Mouse (Mus musculus) hindbrain, postnatal 0 days (tissue): Measurements from ENCODE around the gene Actbl2. TPM values are rescaled to one million over a fixed set of nuclear protein-coding genes. Genes with fewer than 3 reads are reported as not detected.
A peak's percentile ranks its signal among the peaks of the same experiment; 100 is the strongest.

Experiments used
- ATAC-seq: fragments of 200-750 bp; cut with Nextera tagmentation; 2 replicates; pipeline ENCODE4 v1.8.0; 2017; ENCODE audit warnings: mild to moderate bottlenecking, moderate TSS enrichment, moderate library complexity
- DNase-seq: peaks from one replicate; pipeline ENCODE4 v3.0.0-alpha.2; 2015; ENCODE audit warnings: low spot score
- H3K27ac ChIP-seq: fragments of 300-500 bp; sonication (generic); 2 replicates; pipeline ENCODE4 v1.5.1; 2014; ENCODE audit warnings: mild to moderate bottlenecking
- H3K27me3 ChIP-seq: fragments of 300-500 bp; sonication (generic); 2 replicates; pipeline ENCODE4 v1.6.1; 2014; ENCODE audit warnings: low read length, mixed read lengths; ENCODE audit not compliant: insufficient read depth
- H3K36me3 ChIP-seq: fragments of 300-500 bp; sonication (generic); 2 replicates; pipeline ENCODE4 v1.6.1; 2014; ENCODE audit warnings: low read length, mixed read lengths; ENCODE audit not compliant: insufficient read depth
- H3K4me1 ChIP-seq: fragments of 300-500 bp; sonication (generic); 2 replicates; pipeline ENCODE4 v1.6.1; 2014; ENCODE audit warnings: antibody characterized with exemption, low read length, mixed read lengths; ENCODE audit not compliant: insufficient read depth
- H3K4me2 ChIP-seq: fragments of 300-500 bp; sonication (generic); 2 replicates; pipeline ENCODE4 v1.6.1; 2014; ENCODE audit warnings: low read depth, mild to moderate bottlenecking, low read length, moderate library complexity, mixed read lengths
- H3K4me3 ChIP-seq: fragments of 300-500 bp; sonication (generic); 2 replicates; pipeline ENCODE4 v1.5.1; 2014; ENCODE audit warnings: low read length
- H3K9ac ChIP-seq: fragments of 300-500 bp; sonication (generic); replicated peaks from 2 replicates; pipeline ENCODE4 v1.6.1; 2014; ENCODE audit warnings: mild to moderate bottlenecking, low read length, moderate library complexity, mixed read lengths
- H3K9me3 ChIP-seq: fragments of 300-500 bp; sonication (generic); 2 replicates; pipeline ENCODE4 v1.6.1; 2016; ENCODE audit warnings: low read length, mixed read lengths
- CTCF ChIP-seq: IDR thresholded peaks from 2 replicates; pipeline ENCODE4 v1.5.1; 2016; ENCODE audit warnings: antibody characterized with exemption, control low read depth, low read depth
- WGBS: fragments of 180-500 bp; shearing (Covaris S2); extraction: QIAGEN DNeasy Blood & Tissue Kit; methylation state at CpG from one replicate; pipeline ENCODE4 v1.1.7; 2014; 5-methylcytosine and 5-hydroxymethylcytosine counted together
- polyA plus RNA-seq: library from polyadenylated mRNA; unstranded; fragments of >200 nt; fragmentation: Nextera tagmentation; extraction: Ambion mirVana; gene quantifications from 2 replicates; pipeline ENCODE4 v1.2.1, GENCODE M21; 2015
- total RNA-seq: library from RNA; depleted of rRNA; stranded (reverse); fragments of >200 nt; gene quantifications from 2 replicates; pipeline ENCODE4 v1.2.3, GENCODE M21; 2014

Actbl2 gene
- total and polyA plus RNA-seq, 2 experiments from 2014 or later: 0.05 TPM; not detected in 1

GRCm38 (mm10) chr13:111235719-111236166 is 19.1 kb upstream of the Actbl2 start:
- 31% methylated on average over 6 of the region's 6 CpGs for WGBS
- DNase-seq (peak; percentile 83), ATAC-seq (peak; percentile 92)
- Histone ChIP-seq H3K36me3 (no peaks in the 10 kb centered on the region), H3K27me3 (no peaks in the 10 kb centered on the region), H3K4me3 (no peak overlapping the region), H3K9me3 (peaks cover 5% of the 10 kb centered on the region; the same call in 1 of the 2 replicates), H3K27ac (peak overlapping the region; percentile 78), H3K4me2 (no peak overlapping the region), H3K9ac (no peak overlapping the region), H3K4me1 (no peaks in the 10 kb centered on the region)
- no peak for TF ChIP-seq CTCF

DNA sequence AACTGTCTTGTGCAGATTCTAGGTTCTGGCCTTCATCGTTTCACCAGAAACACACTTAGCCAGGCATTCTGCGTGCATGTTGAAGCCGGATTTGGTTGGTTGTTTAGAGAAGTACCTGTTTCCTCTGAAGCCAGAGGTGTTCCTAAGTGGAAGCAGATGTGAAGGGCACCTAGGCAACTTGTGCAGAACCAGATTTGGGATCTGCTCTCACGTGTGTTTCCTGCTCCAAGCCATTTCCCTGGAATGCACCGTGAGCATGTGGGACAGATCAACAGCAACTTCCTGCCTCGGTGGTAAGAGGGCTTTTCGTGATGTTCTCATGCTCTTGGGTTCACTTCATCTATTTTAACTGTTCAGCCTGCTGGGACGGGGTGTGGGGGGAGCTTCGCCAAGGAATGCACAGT is 18.4 kb upstream of the Actbl2 start:
- Histone ChIP-seq H3K4me3 (no peak overlapping the region), H3K9me3 (peaks cover 5% of the 10 kb centered on the region; the same call in 1 of the 2 replicates), H3K36me3 (no peaks in the 10 kb centered on the region), H3K4me1 (no peaks in the 10 kb centered on the region), H3K27ac (peak overlapping the region; percentile 78; the same call in 1 of the 2 replicates), H3K27me3 (no peaks in the 10 kb centered on the region), H3K9ac (no peak overlapping the region), H3K4me2 (no peak overlapping the region)
- 83% methylated on average over 9 of the region's 9 CpGs for WGBS
- no peak for TF ChIP-seq CTCF
- DNase-seq: no peak
- ATAC-seq: no peak

DNA sequence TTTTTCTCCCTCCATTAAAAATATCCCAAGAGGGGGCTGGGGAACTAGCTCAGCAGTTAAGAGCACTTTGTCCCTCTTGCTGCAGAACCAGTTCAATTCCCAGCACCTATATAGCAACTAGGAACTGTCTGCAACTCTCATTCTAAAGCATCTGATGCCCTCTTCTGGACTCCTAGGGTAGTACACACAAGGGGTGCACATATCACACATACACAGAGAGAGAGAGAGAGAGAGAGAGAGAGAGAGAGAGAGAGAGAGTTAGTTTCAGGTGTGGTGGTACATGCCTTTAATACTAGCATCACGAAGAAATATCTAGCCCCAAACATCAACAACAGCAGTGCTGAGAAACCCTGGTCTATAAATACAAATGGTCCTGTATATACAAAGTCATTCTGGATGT is 17.5 kb upstream of the Actbl2 start:
- no peaks in the 10 kb centered on the region for H3K36me3 ChIP-seq
- H3K27me3 ChIP-seq: no peaks in the 10 kb centered on the region
- no peak for ATAC-seq
- 85% methylated on average over 1 of the region's 1 CpGs for WGBS
- H3K4me2 ChIP-seq: no peak overlapping the region
- H3K9ac ChIP-seq: no peak overlapping the region
- H3K9me3 ChIP-seq: peaks cover 5% of the 10 kb centered on the region; the same call in 1 of the 2 replicates
- H3K4me3 ChIP-seq: no peak overlapping the region
- no peaks in the 10 kb centered on the region for H3K4me1 ChIP-seq
- DNase-seq: no peak
- H3K27ac ChIP-seq: no peak overlapping the region
- no peak for TF ChIP-seq CTCF

DNA sequence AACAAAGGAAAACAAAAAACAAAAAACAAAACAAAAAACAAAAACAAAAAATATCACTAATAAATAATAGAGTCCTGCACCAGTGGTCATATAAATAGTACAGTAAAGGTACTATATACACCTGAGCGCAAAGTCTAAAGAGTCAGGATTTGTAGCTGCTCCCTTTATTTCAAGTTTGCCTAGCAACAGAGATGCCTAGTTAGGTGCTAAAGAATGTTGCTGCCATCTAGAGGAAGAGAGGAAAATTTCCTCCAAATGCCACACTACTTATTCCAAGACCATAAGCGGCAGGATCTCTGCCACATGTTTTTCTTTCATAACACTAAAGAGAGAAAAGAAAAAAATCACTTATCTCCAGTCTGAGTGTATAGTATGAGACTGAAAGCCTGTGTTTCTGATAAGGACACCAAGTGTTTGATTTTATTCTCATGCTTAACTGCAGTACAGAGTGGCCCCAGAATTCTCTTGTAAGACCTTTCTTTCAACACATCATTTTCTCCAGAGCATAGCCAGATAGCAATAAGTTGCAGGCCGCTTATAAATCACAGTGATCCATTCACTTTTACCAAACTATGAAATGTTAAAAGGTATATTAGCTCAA is 16.8 kb upstream of the Actbl2 start:
- TF ChIP-seq CTCF: peak; percentile 92
- H3K9ac ChIP-seq: no peak overlapping the region
- no peak overlapping the region for H3K4me3 ChIP-seq
- H3K9me3 ChIP-seq: peaks cover 5% of the 10 kb centered on the region; the same call in 1 of the 2 replicates
- no peaks in the 10 kb centered on the region for H3K36me3 ChIP-seq
- H3K27me3 ChIP-seq: no peaks in the 10 kb centered on the region
- peak; percentile 92 for DNase-seq
- no peak overlapping the region for H3K27ac ChIP-seq
- H3K4me1 ChIP-seq: no peaks in the 10 kb centered on the region
- 39% methylated on average over 3 of the region's 3 CpGs for WGBS
- no peak overlapping the region for H3K4me2 ChIP-seq
- ATAC-seq: peak; percentile 39

DNA sequence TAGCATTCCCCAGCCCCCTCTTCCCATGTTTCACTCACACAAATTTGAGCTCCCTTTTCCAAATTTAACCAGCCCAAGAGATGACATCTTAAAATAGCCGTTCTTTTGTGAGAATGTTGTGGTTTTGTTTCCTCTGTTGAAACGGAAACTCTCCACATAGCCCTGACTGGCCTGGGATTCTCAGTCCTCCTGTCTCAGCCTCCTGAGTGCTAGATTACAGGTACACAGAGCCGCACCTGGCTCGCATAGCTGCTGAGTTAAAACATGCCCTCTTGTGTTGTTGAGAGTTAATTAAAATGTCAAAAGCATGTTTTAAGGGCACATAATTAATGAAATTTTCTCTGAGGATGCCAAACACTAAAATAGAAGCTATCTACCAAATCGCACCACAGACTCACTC is 3.7 kb upstream of the Actbl2 start:
- no peaks in the 10 kb centered on the region for H3K4me1 ChIP-seq
- DNase-seq: no peak
- no peak overlapping the region for H3K9ac ChIP-seq
- H3K9me3 ChIP-seq: no peaks in the 10 kb centered on the region
- H3K27ac ChIP-seq: no peak overlapping the region
- no peak overlapping the region for H3K4me2 ChIP-seq
- WGBS: 71% methylated on average over 5 of the region's 5 CpGs
- no peak for TF ChIP-seq CTCF
- no peaks in the 10 kb centered on the region for H3K36me3 ChIP-seq
- no peak for ATAC-seq
- H3K27me3 ChIP-seq: no peaks in the 10 kb centered on the region
- no peak overlapping the region for H3K4me3 ChIP-seq

DNA sequence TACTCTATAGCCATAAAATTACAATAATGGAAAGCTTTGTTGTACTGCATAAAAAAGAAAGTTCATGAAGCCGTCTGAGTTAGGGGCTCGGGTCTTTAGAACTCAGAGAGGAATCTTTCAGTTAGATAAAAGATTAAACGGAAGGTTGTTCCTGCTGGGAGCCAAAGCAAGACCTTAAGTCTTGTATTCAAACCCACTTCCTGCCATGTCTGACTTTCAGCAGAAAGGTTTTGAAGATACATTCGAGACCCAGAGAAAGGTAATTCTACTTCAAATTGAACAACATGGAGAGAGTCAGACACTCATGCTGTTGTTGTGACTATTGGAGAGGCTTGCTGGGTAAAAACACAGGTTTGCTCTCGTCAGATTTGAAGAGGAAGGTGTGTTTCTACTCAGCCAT is 3.0 kb upstream of the Actbl2 start:
- ATAC-seq: no peak
- TF ChIP-seq CTCF: no peak
- Histone ChIP-seq H3K9ac (no peak overlapping the region), H3K4me3 (no peak overlapping the region), H3K36me3 (no peaks in the 10 kb centered on the region), H3K4me2 (no peak overlapping the region), H3K4me1 (no peaks in the 10 kb centered on the region), H3K27me3 (no peaks in the 10 kb centered on the region), H3K9me3 (no peaks in the 10 kb centered on the region), H3K27ac (no peak overlapping the region)
- WGBS: 45% methylated on average over 5 of the region's 5 CpGs
- DNase-seq: no peak

DNA sequence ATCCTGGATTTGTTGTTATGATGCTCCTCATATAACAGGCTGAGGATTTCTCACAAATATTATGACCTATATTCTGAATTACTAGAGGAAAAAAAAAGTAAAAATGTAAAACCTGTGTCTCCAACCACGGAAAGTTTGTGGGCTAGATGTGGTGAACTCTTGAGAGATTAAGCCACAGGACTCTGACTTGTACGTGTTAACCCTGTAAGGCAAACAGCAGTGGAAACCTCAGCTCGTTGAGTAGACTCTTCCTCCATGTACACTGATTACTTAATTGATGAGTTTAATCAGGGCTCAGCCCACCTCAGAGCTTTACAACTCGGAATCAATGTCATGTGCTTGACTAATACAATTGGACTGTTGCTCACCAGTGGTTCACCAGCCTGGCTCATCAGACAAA is 3.2 kb downstream of the Actbl2 start:
- H3K27me3 ChIP-seq: no peaks in the 10 kb centered on the region

More for the DNA sequence above, 3.2 kb downstream of the Actbl2 start:
- Histone ChIP-seq H3K9me3 (no peaks in the 10 kb centered on the region), H3K36me3 (no peaks in the 10 kb centered on the region), H3K27ac (no peak overlapping the region), H3K4me1 (no peaks in the 10 kb centered on the region), H3K4me3 (no peak overlapping the region), H3K4me2 (no peak overlapping the region), H3K9ac (no peak overlapping the region)
- TF ChIP-seq CTCF: no peak
- ATAC-seq: no peak
- 81% methylated on average over 4 of the region's 4 CpGs for WGBS
- DNase-seq: no peak
